Mouse (Mus musculus): Measurements from ENCODE around the gene Aaas.
"Not testable (repeated sequence)": the region's sequence is repeated elsewhere in the genome, so short reads cannot be mapped to it uniquely, and the experiment has no call there.

GRCm38 (mm10) chr15:102335925-102336324 is 14.6 kb downstream of the Aaas start:
- TF ChIP-seq POLR2A (IDR thresholded peaks at IDR 0.05; ENCODE audit: low read depth, low read length); CTCF (conservative IDR thresholded peaks at IDR 0.05; ENCODE audit: insufficient read depth, insufficient read length, low read depth, low read length): not testable (repeated sequence)
